Comparison of ENCODE assay signal across 9 mouse cellular contexts in genomic region chr13:108300346-108300950, GRCm38 (mm10). TPM values are rescaled to one million over a fixed set of nuclear protein-coding genes. Genes with fewer than 3 reads are reported as not detected.
DNase-seq lines count a peak whose midpoint lies in the region; ATAC-seq lines count a peak whose summit lies in the region.
"Had no signal": no experiment of that assay in that cellular context is flagged by ENCODE, and none has a peak within 500 bp of the region (broad histone marks: within the 10 kb centered on the region; RNA-seq: fewer than 3 reads in every experiment).

No protein-coding gene starts in this region.

- H3K9ac ChIP-seq in embryonic facial prominence, embryonic 15.5 days, result no peak overlapping the region
- H3K9ac ChIP-seq in limb, embryonic 11.5 days (ENCODE audit: low read length), result no peak overlapping the region

- H3K4me3 ChIP-seq in embryonic facial prominence, embryonic 15.5 days (replicated peaks), result no peak overlapping the region
- no peak overlapping the region for H3K4me3 ChIP-seq in limb, embryonic 11.5 days (ENCODE audit: low read depth, low read length)

- DNase-seq in cerebellum, postnatal 10 days, result peak; percentile 6 to 10
- no peak for DNase-seq in cerebellum, adult 9-10 months
- DNase-seq in 416B (ENCODE audit: low read depth), result peak; percentile 31
- peak; percentile 31 for DNase-seq in limb, embryonic 11.5 days (ENCODE audit: low spot score)
- no peak for DNase-seq in spleen, postnatal 14 days (ENCODE audit: low spot score in 2 of 2)
- no peak for DNase-seq in layer of hippocampus, postnatal 14 days (ENCODE audit: low spot score in 2 of 2)

- no peak overlapping the region for H3K4me2 ChIP-seq in embryonic facial prominence, embryonic 15.5 days (replicated peaks)
- no peak overlapping the region for H3K4me2 ChIP-seq in limb, embryonic 11.5 days (ENCODE audit: low read depth, severe bottlenecking)

- no peaks in the 10 kb centered on the region for H3K27me3 ChIP-seq in embryonic facial prominence, embryonic 15.5 days
- H3K27me3 ChIP-seq in limb, embryonic 11.5 days (ENCODE audit: control insufficient read depth, insufficient read depth, low read length), result no peaks in the 10 kb centered on the region

- ATAC-seq in embryonic facial prominence, embryonic 15.5 days (ENCODE audit: insufficient number of reproducible peaks, low FRiP score, low TSS enrichment, low read depth), result no peak
- no peak for ATAC-seq in limb, embryonic 11.5 days (ENCODE audit: insufficient number of reproducible peaks, low FRiP score, low TSS enrichment, low read depth)
- no peak for ATAC-seq in erythroblast, adult 5-6 weeks (replicated peaks; ENCODE audit: low FRiP score, poor library complexity, severe bottlenecking)

- WGBS in embryonic facial prominence, embryonic 15.5 days, result 19% methylated on average over 5 of the region's 5 CpGs
- 21% methylated on average over 5 of the region's 5 CpGs for WGBS in limb, embryonic 11.5 days

- H3K36me3 ChIP-seq in embryonic facial prominence, embryonic 15.5 days, result no peaks in the 10 kb centered on the region
- H3K36me3 ChIP-seq in limb, embryonic 11.5 days (ENCODE audit: control insufficient read depth, insufficient read depth, low read length), result no peaks in the 10 kb centered on the region

- H3K9me3 ChIP-seq in embryonic facial prominence, embryonic 15.5 days (replicated peaks), result no peaks in the 10 kb centered on the region
- no peaks in the 10 kb centered on the region for H3K9me3 ChIP-seq in limb, embryonic 11.5 days (ENCODE audit: control insufficient read depth, low read length)

- H3K4me1 ChIP-seq in embryonic facial prominence, embryonic 15.5 days, result peaks cover 23% of the 10 kb centered on the region
- H3K4me1 ChIP-seq in limb, embryonic 11.5 days (ENCODE audit: control insufficient read depth, insufficient read depth, low read length), result peaks cover 11% of the 10 kb centered on the region; the same call in 1 of the 2 replicates

- 0 out of 2 replicates have a peak overlapping the region, but pooled peaks have one; percentile 34 for H3K27ac ChIP-seq in embryonic facial prominence, embryonic 15.5 days (replicated peaks)
- no peak overlapping the region for H3K27ac ChIP-seq in limb, embryonic 11.5 days (replicated peaks; ENCODE audit: low read depth, low read length)

RNA-seq across cellular contexts. Expression of gene Depdc1b, which starts 15.7 kb away (rescaled TPM):
- 5.4 and 6.0 TPM in 2 replicates for polyA plus RNA-seq in embryonic facial prominence, embryonic 15.5 days (2015; fragmentation: Nextera tagmentation; extraction: Ambion mirVana)
- polyA plus RNA-seq in limb, embryonic 11.5 days (2014; fragmentation: Nextera tagmentation; extraction: Ambion mirVana), result 18.0 and 18.9 TPM in 2 replicates
- total RNA-seq in erythroblast, adult 5-6 weeks (2015; ENCODE audit: low replicate concordance), result 36.1 and 38.2 TPM in 2 replicates
- total RNA-seq in erythroblast, adult 5-6 weeks (2017; ENCODE audit: low replicate concordance), result 48.5 and 59.8 TPM in 2 replicates
- 1 to 10 TPM; 1.8 TPM for total RNA-seq in layer of hippocampus, postnatal 14 days (2021)
- polyA plus RNA-seq: liver, adult 2 months had no signal

Comparison
In these comparisons a context has a peak if more than half of its experiments do, and no peak if none do; other contexts are left out.
1. DNase-seq: peak in cerebellum, postnatal 10 days (2 of 2), 416B (single experiment) and limb, embryonic 11.5 days (single experiment); none in cerebellum, adult 9-10 months (single experiment), spleen, postnatal 14 days (0 of 2) and layer of hippocampus, postnatal 14 days (0 of 2).
2. RNA of gene Depdc1b, which starts 15.7 kb away (total RNA-seq): 36.1 to 59.8 TPM in erythroblast, adult 5-6 weeks; 1.8 TPM in layer of hippocampus, postnatal 14 days; every median in the first group is over 10 times any median in the second.